Mouse (Mus musculus) spleen, postnatal 0 days (tissue): Measurements from ENCODE around the gene 4931400O07Rik. TPM values are rescaled to one million over a fixed set of nuclear protein-coding genes. Genes with fewer than 3 reads are reported as not detected.

Experiments used
- polyA plus RNA-seq: library from polyadenylated mRNA; unstranded; fragments of >200 nt; fragmentation: Nextera tagmentation; extraction: Ambion mirVana; gene quantifications from 2 replicates; pipeline ENCODE4 v1.2.1, GENCODE M21; 2015

4931400O07Rik gene
- polyA plus RNA-seq = not detected in 2 replicates

GRCm38 (mm10) chrX:62467691-62468090 lies at the start of gene 4931400O07Rik:
Gene 4931400O07Rik (plus strand): TSS chrX:62467991.

Other genes starting within 250 kb of the 4931400O07Rik start
- not detected in 2 replicates for gene 4933402E13Rik, start 184.5 kb upstream of the 4931400O07Rik start, polyA plus RNA-seq